Mouse (Mus musculus) embryo, embryonic 10.5 days (tissue): Measurements from ENCODE around the gene B4gat1.

ENCODE experiments used
- DNase-seq: peaks from one replicate; pipeline ENCODE4 v3.0.0-alpha.2; 2015; ENCODE audit warnings: low spot score

The B4gat1 gene

GRCm38 (mm10) chr19:5058801-5059771, 20.5 kb downstream of the B4gat1 start:
- peak; percentile 67 for DNase-seq

GRCm38 (mm10) chr19:5060365-5061330, 22.0 kb downstream of the B4gat1 start:
- no peak for DNase-seq

DNA sequence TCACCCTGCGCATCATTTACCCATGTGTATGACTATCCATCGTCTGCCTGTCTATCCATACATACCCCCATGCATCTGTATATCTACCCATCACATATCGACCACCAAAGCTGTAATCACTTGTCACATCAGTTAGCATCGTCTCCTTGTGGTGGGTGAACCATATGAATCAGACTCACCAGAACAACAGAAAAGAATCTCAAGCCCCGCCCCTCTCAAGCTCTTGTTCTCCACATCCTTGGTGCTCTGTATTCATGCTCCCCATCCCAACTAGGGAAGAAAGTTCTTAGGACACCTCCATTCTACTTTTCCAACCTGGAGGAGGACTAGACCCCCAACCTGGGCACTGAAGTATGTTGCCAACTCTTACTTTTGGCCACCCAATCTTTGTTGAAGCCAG, 23.4 kb downstream of the B4gat1 start:
- no peak for DNase-seq

GRCm38 (mm10) chr19:5062446-5062845, 23.8 kb downstream of the B4gat1 start:
- no peak for DNase-seq

DNA sequence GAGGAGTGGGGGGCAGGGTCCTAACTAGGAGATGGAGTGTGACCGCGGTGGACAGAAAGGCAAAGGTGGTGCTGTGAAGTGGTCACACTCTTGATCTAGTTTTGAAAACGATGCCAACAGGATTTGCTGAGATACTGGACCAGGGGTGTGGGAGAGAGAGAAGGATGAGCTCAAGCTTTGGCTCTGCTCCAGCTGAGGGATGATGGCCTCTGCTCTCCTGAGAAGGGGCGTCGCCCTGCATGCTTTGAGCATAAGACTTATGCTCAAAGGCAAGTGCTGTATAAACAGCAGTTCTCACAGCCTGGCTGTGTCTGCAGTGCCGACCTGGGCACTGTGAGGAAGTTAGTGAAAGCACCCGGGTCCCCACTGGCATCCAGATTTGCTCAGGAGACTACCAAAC, 26.5 kb downstream of the B4gat1 start:
- DNase-seq, result no peak

DNA sequence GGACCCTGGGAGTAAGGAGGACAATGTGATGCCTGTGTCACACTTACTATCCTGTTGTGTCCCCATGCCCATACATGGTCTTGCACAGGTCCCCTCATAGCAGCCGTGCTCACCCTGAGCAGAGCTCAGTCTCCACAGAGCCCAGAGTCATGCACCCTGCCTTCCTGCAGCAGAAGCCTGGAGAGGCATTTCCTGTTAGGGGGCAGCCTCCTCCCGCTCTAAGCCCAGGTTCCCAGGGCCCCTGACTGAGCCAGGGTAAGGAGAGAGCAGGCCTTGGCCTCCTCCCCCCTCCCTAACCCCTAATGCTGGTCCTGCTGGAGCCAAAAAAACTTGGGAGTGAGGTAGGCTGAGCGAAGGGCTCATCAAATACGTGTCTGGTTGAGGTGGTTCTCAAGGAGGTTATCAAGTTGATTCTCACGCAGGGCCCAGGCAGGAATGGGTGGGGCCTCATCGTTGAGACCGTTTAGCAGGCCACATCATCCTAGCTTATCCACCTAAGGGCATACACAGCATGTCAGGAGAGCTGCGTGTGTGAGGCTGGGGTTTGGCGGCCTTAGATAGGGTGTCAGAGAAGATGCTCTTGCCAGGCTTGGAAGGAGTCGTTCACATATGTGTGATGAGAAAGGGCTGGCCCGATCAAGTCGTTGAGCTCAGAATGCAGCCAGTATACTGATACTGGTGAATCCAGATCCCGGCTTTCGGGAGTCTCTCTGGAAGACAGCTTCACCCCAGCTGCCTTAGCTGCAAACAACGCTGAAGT, 28.6 kb downstream of the B4gat1 start:
- DNase-seq, result peak; percentile 55

DNA sequence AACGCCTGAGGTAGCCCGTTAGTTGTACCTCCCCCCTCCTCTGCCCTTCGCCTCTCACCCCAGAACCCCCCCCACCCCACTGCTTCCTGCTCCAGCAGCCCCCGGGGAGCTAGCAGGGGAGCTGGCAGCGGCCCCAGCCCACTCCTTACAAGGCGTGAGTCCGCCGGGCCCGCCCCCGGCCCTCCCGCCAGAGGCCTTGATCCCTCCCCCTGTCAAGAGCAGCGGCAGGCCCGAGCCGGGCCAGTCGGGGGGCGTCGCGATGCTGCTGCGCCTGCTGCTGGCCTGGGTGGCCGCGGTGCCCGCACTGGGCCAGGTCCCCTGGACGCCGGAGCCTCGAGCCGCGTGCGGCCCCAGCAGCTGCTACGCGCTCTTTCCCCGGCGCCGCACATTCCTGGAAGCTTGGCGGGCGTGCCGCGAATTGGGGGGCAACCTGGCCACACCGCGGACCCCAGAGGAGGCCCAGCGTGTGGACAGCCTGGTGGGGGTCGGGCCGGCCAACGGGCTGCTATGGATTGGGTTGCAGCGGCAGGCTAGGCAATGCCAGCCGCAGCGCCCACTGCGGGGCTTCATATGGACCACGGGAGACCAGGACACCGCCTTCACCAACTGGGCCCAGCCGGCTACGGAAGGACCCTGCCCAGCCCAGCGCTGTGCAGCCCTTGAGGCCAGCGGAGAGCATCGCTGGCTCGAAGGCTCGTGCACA, 29.4 kb downstream of the B4gat1 start, which contains the start of gene Cd248:
Cd248 (plus strand) TSS at position 212 of the 703 bp plus-strand sequence.
- peak; percentile 80 for DNase-seq

- no peak for DNase-seq
Measured at GRCm38 (mm10) chr19:5068570-5069234, 30.1 kb downstream of the B4gat1 start.

- no peak for DNase-seq
Measured at GRCm38 (mm10) chr19:5069486-5069885, 30.9 kb downstream of the B4gat1 start.

GRCm38 (mm10) chr19:5069978-5070377, 31.4 kb downstream of the B4gat1 start:
- no peak for DNase-seq

DNA sequence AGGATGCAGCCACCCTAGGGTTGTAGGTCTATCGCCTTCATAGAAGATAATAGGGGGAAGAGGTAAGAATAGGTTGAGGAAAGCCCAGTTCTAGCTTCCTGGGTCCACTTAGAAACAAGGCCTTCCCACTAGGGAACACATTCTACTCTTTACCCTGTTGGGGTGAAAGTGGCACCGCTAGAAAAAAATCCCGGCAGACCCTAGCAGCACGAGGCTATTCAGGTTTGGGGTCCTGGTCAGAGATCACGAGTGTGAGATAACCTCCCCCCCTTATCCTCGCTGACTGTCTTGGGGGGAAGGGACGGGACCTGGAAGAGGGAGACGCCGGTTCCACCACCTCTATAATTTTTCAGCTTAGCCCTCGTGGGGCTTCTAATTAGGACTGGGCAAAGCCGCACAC, 32.5 kb downstream of the B4gat1 start:
- no peak for DNase-seq

GRCm38 (mm10) chr19:5071545-5072369, 33.1 kb downstream of the B4gat1 start:
- peak; percentile 96 for DNase-seq

DNA sequence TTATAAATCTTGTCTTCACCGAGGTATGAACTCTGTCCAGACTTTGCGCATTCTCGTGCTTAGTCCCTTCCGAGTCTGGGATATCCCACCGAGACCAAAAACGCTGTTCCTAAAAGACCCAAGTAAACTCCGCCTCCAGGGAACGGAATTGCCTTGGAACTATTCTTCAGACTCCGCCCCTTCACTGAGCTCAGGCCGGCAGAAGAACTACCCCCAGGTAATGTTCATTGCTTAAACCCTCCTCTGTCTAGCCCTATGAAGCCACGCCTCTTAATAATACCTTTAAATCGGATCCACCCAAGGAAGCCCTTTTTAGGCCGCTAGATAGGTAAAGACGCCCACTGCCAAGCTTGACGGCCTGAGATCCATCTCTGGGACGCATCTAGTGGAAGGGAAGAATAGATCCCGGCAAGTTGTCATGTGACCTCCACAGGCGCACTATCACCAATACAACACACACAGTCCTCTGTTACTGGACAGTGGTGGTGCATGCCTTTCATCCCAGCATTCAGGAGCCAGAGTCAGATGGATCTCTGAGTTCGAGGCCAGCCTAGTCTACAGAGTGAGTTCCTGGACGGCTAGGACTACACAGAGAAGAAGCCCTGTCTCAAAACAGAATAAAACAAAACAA, 33.9 kb downstream of the B4gat1 start:
- DNase-seq, result peak; percentile 84

- DNase-seq, result peak; percentile 91
Measured at GRCm38 (mm10) chr19:5073028-5073427, 34.4 kb downstream of the B4gat1 start.

- DNase-seq, result no peak
Measured at GRCm38 (mm10) chr19:5073518-5073917, 34.9 kb downstream of the B4gat1 start.

GRCm38 (mm10) chr19:5079279-5079678, 40.7 kb downstream of the B4gat1 start:
- no peak for DNase-seq

- DNase-seq, result no peak
Measured at GRCm38 (mm10) chr19:5082005-5082404, 43.4 kb downstream of the B4gat1 start.

GRCm38 (mm10) chr19:5082596-5082995, 44.0 kb downstream of the B4gat1 start:
- DNase-seq, result no peak
